Mouse (Mus musculus) large intestine, adult 2 months (tissue): ENCODE results near the gene Gnaq. TPM values are rescaled to one million over a fixed set of nuclear protein-coding genes. Genes with fewer than 3 reads are reported as not detected.
"Not testable (repeated sequence)": the region's sequence is repeated elsewhere in the genome, so short reads cannot be mapped to it uniquely, and the experiment has no call there.

Source experiments
- DNase-seq: peaks from one replicate; pipeline ENCODE4 v3.0.0-alpha.2; 2012; ENCODE audit warnings: low read depth, low spot score
- WGBS: fragments of 180-500 bp; shearing (Covaris S2); methylation state at CpG from one replicate; pipeline ENCODE4 v1.1.7; 2018; 5-methylcytosine and 5-hydroxymethylcytosine counted together
- polyA plus RNA-seq: library from polyadenylated mRNA; depleted of rRNA; stranded (reverse); fragments of >200 nt; gene quantifications from 2 replicates; pipeline ENCODE4 v1.2.3, GENCODE M21; 2012

The Gnaq gene
- polyA plus RNA-seq, 1 experiment = 12.2 TPM

DNA sequence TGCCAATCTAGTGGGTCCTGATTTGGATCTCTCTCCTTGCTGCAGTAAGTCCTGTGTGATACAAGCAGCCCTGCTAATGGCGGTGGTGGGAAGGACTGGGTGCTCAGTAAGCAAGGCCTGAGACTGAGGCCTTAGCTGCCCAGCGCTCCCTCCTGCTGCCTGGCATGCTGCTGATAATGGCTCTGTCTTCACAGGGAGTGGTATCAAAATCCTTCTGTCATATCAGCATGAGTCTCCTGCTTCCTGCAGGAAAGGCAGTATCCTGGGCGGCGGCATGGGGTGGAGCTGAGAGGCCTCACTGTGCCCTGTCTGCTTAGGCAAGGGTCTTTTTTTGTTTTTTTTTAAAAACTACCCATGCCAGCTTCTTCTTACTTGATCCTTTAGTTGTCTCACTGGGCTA, 9.2 kb downstream of the Gnaq start:
- no peak for DNase-seq
- 47% methylated on average over 4 of the region's 4 CpGs for WGBS

DNA sequence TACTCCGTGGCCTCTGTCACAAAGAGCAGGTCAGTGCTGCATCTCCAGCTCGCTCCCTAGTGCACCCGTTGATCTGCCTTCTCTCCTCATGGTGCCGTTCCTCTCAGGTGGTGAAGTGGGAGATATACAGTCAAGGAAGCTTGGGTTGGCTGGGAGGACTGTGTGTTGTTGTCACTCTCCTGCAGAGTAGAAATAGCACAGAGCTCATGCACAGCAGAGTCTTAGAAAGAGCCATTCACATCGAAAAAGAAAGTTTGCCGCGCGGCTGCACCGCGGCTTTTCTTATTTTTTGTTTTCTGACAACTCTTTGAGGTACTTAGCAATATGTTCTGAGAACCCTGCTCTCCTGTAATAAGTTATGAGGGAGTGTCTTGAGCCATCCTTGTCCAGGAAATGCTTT, 10.4 kb downstream of the Gnaq start:
- WGBS = 88% methylated on average over 10 of the region's 10 CpGs

DNA sequence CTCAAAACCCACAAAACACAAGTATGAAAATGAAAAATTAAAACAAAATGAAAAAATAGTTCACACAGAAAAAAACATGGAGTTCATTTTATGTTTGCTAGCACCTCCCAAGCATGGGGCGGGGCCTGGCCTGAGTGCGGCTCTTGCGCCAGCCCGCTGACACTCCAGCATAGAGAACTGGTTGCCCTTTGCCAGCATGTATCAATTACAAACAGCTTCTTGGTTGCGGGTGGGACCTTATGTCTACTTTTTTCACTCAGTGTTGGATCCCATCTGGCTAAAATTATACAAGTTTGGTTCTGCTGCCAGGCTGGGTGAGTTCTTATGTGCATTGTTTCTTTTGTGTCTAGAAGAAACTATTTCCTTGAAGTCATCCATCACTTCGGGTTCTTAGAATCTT, 14.8 kb downstream of the Gnaq start:
- 84% methylated on average over 6 of the region's 6 CpGs for WGBS
- DNase-seq = no peak

More for the DNA sequence above, 10.4 kb downstream of the Gnaq start:
- DNase-seq = no peak

DNA sequence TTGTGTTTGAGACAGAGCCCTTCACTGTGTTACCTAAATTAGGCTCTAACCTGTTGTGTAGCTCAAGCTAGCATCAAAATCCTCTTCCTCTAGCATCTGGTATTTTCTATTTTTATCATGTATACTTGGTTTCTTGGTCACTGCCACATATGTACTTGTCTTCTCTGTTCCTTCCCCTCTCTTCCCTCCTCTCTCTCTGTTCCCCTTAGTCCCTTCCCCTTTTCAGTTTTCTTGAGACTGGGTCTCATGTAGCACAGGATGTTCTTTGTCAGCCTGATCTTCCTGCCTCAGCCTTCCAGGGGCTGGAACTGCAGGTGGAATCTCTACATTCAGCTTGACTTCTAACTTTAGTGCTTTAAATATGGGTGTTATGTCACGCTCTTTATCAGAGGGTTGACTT, 16.5 kb downstream of the Gnaq start:
- 80% methylated on average over 1 of the region's 1 CpGs for WGBS

DNA sequence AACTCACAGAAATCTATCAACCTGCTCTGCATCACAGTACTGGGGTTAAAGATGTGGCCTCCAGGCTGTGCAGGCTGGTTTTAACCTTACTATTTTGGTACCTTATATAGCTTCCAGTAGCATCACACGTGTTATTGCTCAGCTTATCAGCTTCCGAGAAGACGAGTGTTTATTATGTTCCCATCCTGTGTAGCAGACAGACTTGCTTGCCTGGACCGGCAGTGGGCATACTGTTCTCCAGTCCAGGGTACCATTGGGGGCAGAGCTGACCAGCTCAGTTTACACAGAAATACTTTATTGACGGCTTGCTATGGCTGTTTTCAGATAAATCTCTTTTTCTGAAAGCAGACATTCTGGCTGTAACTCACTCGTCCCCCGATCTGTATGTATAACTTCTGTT, 17.7 kb downstream of the Gnaq start:
- no peak for DNase-seq
- 70% methylated on average over 7 of the region's 7 CpGs for WGBS

More for the DNA sequence above, 16.5 kb downstream of the Gnaq start:
- DNase-seq = no peak

DNA sequence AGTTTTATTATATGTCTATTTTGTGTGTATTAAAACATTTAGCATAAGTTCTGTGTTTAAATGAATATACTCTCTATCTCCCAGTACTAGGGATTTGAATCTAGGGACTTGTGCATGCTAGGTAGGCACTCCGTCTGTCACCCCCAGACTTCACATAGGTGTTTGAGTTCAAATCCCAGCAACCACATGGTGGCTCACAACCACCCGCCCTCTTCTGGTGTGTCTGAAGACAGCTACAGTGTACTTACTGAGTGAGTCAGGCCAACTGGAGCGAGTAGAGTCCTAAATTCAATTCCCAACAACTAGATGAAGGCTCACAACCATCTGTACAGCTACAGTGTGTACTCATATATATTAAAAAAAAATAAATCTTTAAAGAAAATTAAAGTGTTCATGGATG, 21.2 kb downstream of the Gnaq start:
- DNase-seq = no peak
- WGBS = 92% methylated on average over 3 of the region's 3 CpGs

DNA sequence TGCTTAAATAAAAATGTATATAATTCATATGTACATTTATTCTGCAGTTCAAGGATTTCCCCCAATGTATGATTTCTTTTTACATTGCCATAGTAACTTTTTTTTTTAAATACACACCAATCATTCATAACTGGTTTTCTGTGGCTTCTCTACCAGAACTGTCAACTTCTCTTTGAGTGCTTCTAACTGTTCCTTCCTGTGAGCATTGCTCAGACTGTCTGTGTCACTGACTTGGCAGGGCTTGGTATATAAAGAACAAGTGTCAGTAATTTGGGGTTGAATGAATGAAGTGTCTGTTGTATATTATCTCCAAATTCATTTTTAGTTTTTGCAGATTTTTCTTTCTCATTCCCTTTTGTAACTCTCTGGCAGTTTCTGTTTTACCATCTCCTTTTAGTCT, 21.8 kb downstream of the Gnaq start:
- no peak for DNase-seq

DNA sequence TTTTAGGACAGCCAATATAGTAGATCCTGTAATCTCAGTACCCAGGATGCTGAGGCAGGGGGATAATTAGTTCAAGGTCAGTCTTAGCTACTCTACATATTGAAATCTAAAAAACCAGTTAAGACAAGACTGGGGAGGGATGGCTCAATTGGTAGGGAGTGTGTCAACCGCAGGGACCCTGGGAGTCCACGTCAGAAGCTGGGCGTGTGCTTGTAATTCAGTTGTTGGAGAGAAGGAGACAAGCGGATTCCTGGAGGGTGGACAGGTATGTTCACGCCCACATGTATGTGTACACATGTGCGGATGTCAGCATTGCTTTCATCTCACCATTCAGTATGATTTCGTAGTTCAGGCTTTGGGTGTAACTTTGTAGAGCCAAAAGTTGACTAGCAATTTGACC, 24.5 kb downstream of the Gnaq start:
- WGBS = 89% methylated on average over 7 of the region's 7 CpGs
- no peak for DNase-seq

DNA sequence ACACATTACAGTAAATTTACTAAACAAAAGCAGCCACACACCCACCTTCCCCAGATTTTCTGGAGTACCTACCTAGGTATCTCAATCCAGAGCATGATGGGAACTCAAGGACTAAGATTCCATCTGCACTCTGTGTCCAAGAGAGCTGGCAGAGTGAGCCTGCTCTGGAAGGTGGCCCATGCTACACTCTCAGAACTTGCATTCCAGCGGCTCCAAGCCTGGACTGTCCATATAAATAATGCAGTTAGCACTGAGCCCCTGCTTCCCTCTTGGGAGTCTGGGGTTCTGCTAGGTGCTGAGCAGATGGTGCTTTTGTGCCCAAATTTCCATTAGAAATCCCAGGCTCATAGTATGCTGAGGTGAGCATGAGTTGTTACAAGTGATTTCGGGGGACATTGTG, 28.1 kb downstream of the Gnaq start:
- WGBS = 73% methylated on average over 2 of the region's 2 CpGs
- DNase-seq = no peak

DNA sequence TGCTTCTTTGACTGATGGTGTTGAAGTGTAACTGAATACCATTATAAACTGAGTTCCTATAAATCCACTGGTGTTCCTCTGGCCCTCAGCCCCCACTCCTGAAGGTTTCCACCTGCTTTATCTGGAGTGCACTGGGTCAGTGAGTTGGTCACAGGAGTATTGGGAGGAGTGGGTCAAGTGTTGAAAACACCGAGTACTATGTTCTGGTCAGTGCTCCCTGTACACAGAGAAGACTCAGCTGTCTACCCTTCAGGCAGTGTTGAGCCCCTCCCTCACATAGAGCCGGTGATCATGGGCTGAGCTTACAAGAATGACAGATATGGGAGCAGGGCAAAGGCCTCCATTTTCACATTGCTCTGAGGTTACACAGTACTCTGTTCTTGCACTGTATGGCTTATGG, 28.6 kb downstream of the Gnaq start:
- DNase-seq = no peak

DNA sequence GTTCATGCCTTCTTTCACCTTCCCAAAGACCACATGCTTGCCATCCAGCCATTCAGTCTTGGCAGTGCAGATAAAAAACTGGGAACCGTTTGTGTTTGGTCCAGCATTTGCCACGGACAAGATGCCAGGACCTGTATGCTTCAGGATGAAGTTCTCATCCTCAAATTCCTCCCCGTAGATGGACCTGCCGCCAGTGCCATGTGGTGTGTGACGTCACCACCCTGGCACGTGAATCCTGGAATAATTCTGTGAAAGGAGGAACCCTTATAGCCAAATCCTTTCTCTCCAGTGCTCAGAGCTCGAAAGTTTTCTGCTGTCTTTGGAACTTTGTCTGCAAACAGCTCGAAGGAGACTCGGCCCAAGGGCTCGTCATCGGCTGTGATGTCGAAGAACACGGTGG, 31.8 kb downstream of the Gnaq start:
- WGBS = 89% methylated on average over 13 of the region's 13 CpGs
- DNase-seq = not testable (repeated sequence)

More for the DNA sequence above, 28.6 kb downstream of the Gnaq start:
- 64% methylated on average over 2 of the region's 2 CpGs for WGBS

DNA sequence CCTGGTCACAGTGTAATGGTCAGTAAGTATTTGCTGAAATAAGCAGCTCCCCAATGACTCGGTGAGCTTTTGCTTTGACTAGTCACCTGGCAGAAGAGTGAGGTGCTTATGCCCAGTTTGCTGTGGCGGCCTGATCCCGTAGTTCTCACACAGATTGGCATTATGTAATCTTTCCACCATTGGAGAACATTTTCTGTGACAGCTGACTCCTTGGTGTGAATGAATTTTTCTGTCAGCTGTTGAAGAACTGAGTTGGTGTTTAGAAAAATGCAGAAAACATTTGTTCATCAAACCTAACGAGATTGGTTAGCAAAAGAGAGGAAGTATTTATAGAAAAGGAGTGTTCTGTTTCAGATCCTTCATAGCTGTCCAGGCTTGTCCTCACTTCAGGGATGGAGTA, 34.6 kb downstream of the Gnaq start:
- 64% methylated on average over 4 of the region's 4 CpGs for WGBS
- DNase-seq = no peak

DNA sequence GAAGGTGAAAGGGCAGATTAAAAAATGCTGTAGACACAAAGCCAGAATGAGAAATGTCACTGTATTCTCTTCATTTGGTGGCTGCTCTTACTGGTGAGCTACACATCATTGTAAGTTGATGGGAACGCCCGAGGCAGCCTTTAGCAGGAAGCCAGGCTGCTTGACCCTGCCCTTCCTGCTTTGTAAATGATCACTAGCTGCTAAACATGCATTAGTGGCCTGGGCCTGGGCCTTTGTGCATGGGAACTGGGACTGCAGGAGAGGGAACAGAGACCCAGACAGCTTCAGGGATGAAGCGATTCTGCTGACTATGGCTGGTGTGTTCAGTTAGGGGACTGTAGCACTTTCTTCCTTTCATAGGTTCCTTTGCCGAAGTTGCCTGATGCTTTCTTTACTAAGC, 35.6 kb downstream of the Gnaq start:
- no peak for DNase-seq
- WGBS = 30% methylated on average over 4 of the region's 4 CpGs

DNA sequence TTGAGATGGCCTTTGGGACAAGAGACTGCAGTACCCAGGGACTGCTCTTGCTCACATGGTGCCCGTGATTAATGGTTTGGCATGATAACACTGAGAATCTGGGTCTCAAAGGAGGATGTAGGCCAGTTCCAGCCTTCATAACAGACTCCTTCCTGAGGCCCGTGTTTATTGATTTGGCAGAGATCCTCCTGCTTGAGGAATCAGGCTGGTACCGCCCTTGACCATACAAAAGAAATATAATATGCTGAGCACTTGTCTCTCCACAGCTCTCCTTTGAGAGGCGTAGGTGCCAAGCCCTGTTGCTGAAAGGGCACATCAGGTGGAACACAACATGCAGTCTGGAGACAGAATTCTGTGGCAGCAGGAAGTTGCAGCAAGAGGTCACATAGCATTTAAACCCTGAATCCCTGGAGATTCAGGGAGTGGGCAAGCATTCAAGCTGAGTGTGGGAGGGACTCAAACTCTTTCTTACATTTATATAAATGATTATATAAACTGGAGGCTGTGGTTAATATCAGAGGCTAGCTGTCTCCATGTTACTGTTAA, 36.1 kb downstream of the Gnaq start:
- WGBS = 6% methylated on average over 4 of the region's 4 CpGs
- DNase-seq = no peak

DNA sequence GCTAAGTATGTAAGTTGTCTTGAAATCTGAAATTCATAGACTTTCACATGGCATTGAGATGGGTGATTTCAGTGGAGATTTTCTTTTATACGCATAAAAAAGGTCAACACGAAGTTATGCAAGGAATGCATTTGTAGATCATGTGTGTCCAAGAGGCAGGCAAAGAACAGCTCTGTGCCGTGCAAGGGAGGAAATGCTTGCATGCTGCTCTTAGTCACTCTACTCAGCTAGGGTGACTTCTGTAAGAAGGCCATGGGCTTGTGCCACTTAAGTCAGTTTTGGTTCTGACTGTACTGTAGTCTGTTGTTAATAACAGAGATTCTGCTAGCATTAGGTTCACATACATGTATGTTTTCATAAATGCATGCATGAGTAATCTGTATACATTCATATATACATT, 38.1 kb downstream of the Gnaq start:
- 54% methylated on average over 3 of the region's 3 CpGs for WGBS

DNA sequence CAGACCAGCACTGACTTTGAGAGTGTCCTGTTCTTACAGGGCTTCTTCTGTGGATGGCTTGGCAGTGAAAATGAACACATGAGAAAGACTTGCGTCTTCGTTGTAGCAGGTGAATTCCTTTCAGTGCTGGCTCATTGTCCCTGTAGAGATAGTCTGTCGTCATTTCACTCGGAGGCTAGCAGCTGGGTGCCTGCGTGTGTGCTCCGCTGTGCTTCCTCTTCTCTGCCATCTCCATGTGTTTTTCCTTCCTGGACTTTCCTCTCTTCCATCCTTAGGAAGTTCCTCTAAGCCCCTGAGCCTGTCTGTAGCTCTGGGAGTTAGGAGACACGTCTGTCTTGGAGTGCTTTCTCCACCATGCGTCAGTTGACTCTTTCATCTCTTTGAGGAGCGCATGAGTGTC, 41.1 kb downstream of the Gnaq start:
- no peak for DNase-seq
- 75% methylated on average over 9 of the region's 9 CpGs for WGBS

More for the DNA sequence above, 38.1 kb downstream of the Gnaq start:
- DNase-seq = no peak

DNA sequence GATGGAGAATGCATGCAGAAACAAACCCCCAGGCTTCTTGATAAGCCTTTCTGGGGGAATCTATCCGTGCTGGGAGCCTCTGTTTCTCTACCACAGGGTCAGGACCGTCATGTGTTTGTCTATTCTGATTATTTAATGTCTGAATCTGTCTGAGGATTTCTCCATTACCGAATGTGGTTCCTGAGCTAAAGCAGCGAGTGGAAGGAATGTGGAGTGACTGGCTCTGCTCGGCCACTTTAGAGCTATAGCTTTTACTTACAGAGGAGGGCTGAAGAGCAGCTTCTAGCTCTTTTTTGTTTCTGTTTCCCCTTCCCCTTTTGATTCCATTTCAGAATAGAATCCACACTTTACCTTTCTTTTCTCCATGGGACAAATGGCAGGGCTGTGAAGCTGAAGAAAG, 43.8 kb downstream of the Gnaq start:
- 67% methylated on average over 5 of the region's 5 CpGs for WGBS

DNA sequence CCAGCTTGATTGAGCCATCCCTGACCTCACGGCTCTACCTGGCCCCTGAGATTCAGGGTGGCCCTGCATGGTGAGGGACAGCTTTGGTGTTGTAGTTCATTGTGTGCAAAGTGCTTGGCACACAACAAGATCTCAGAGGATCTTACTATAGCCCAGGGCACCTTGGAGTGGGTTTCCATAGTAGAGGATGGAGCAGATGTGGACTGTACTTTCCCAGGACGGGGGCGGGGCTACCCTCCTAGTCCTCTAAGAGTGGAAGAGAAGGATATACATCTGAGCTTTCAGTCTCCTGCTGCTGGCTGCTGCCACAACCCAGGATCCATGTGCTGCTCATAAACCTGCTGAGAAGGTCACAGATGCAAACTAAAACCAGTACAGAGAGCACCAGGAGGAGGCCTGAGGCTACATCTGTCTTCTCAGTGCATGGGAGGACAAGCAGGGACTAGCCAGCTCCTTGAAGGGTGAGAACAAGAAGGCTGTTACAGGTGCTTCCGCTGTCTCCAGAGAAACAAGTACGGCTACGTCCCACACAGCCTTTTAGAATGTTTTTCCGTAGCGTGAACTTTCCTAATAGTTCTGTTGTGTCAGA, 44.6 kb downstream of the Gnaq start:
- DNase-seq = no peak
- WGBS = 93% methylated on average over 8 of the region's 8 CpGs

More for the DNA sequence above, 43.8 kb downstream of the Gnaq start:
- DNase-seq = no peak

DNA sequence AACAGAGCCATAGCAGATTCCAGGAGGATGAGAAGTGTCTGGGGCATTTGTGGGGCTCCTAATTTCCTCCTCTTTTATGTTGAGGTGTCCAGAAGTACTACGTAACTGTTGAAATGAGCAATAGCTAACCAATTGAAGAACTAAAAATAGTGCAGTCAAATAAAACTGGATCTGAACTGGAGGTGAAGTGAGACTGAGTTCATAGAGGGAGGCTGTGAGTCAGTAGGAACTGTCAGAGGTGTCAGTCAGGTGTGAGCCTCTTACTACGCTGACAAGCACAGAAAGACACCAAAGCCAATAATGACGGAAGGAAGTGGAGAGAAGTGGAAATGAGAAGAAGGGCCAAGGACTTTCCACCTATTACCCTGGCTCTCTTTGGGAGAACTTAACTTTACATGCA, 48.6 kb downstream of the Gnaq start:
- WGBS = 63% methylated on average over 3 of the region's 3 CpGs
- no peak for DNase-seq

DNA sequence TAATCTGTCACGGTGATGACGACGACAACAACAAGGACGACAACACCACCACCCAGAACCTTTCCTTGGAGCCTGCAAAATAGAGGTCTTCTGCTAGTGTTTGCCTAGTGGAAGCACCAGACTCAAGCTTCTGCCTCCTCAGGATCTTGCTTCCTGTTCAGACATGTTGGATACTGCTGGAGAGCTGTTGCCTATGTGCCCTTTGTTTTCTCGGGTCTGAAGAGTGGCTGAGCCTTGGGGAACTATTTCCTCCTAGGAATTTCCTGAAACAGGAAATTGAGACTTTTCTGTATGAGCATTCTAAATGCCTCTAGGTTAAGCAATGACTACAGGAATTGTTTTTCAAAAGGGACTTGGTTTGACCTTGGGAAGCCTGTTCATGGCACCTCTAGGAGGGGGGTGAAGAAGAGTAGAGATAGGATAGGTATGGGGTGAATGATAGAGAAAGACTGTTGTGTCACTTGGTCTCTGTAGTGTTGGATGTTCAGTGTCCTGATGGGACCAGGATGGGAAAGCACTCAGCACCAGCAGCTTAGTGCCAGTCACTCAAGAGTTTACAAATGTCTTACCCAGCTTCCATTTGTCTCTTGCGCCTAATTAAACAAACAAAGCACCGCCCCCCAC, 49.3 kb downstream of the Gnaq start:
- DNase-seq = no peak
- WGBS = 80% methylated on average over 7 of the region's 7 CpGs

DNA sequence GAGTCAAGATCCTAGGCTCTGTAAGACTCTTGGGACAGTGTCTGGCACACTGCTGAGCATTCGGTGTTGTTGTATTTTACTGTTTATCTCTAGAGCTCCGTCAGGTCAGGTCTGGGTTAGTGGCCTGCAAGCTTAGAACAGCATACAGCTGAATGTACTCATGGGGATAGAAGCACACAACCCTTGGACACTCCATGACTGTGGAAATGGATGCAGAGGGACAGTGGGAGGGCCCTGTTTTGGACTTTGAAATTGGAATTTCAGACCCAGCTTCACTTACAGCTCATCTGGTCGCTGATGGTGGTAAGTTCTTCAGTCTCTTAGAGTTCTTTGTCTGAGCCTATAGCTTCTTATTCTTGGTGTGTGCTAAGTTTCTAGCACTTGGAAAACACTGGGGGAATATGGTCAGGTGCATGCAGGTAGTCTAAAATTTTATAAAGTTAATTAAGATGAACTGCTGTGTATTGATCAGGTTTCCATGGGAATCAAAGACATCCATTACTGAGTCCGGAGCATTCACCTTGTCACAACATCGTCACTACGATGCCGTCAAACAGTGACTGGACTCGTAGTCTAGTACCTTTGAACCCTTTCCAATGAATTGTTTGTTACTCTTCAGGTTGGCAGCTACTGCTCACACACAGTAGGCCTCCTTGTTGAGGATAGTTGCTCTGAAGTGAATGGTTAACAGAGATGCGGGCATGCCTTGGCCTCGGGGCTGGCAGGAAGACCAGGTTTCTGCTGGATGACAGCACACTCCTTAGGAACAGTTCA, 51.1 kb downstream of the Gnaq start:
- WGBS = 73% methylated on average over 10 of the region's 10 CpGs
- no peak for DNase-seq
